Mouse (Mus musculus): ENCODE measurements at regions not wholly inside any gene's neighbourhood (a gene's known extent, or its start where the extent isn't known, plus 50 kb on each side); places are given as distances from the start of the nearest gene placed in this dataset.
"Not testable (repeated sequence)": the region's sequence is repeated elsewhere in the genome, so short reads cannot be mapped to it uniquely, and the experiment has no call there.

DNA sequence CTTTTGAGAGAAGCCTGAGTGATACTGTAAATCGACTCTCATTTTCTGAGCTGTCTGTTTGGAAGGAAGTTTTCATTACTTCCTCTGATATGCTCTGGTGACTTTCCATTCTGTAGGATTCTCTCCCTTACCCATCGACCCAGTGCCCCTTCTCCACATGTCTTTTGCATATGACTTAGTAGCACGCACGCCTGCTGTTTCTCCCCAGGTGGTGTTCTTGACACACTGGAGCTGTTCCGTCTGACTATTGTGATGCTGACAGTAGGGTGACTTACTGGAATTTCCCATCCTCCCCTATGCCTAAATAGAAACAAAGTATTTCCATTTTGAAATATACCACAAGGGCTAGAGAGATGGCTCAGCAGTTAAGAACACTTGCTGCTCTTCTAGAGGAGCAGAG is 125.0 kb upstream of the Dpp6 start:
- no peaks in the 10 kb centered on the region for H3K36me3 ChIP-seq (ENCODE audit: insufficient read depth, low read length)
- ATAC-seq (ENCODE audit: low FRiP score) (no peak), DNase-seq (ENCODE audit: low spot score) (no peak)
- H3K4me1 ChIP-seq (ENCODE audit: insufficient read depth, low read length), result no peaks in the 10 kb centered on the region
- no peak overlapping the region for H3K4me3 ChIP-seq (ENCODE audit: low read depth, low read length)
- no peaks in the 10 kb centered on the region for H3K27me3 ChIP-seq (ENCODE audit: insufficient read depth, low read length)
- H3K9me3 ChIP-seq (ENCODE audit: low read length), result no peaks in the 10 kb centered on the region
- no peak overlapping the region for H3K4me2 ChIP-seq (ENCODE audit: low read depth, low read length, poor library complexity, severe bottlenecking)
- no peak for TF ChIP-seq CTCF (IDR thresholded peaks at IDR 0.05)
- 25% methylated on average over 5 of the region's 5 CpGs for WGBS
- H3K27ac ChIP-seq (ENCODE audit: low read depth, low read length), result no peak overlapping the region
- H3K9ac ChIP-seq (replicated peaks; ENCODE audit: low read length, poor library complexity, severe bottlenecking), result no peak overlapping the region

DNA sequence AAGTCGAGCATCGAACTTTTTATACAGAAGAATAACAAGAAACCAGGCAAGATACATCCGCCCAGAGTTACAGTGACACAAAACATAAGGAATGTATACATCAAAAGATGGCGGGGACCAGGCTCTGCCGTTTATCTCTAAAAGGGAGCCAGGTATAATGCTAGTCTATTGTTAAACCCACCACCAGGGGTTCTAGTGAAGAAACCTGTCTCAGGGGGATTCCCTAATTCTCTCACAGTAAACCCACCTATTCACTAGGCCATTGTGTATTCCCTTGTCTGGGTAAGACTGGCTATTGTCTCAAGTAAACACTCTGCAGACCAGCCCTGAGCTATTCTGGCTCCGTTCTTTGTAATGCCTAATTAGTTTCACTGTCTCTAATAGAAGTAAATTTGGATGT is 113.4 kb upstream of the Dpp6 start:
- H3K4me1 ChIP-seq (ENCODE audit: insufficient read depth, low read length); ATAC-seq (ENCODE audit: low FRiP score); DNase-seq (ENCODE audit: low spot score); H3K4me3 ChIP-seq (ENCODE audit: low read depth, low read length); H3K36me3 ChIP-seq (ENCODE audit: insufficient read depth, low read length); H3K27ac ChIP-seq (ENCODE audit: low read depth, low read length); H3K27me3 ChIP-seq (ENCODE audit: insufficient read depth, low read length); H3K9me3 ChIP-seq (ENCODE audit: low read length); H3K4me2 ChIP-seq (ENCODE audit: low read depth, low read length, poor library complexity, severe bottlenecking); H3K9ac ChIP-seq (replicated peaks; ENCODE audit: low read length, poor library complexity, severe bottlenecking): not testable (repeated sequence)
- WGBS, result 64% methylated on average over 6 of the region's 6 CpGs

DNA sequence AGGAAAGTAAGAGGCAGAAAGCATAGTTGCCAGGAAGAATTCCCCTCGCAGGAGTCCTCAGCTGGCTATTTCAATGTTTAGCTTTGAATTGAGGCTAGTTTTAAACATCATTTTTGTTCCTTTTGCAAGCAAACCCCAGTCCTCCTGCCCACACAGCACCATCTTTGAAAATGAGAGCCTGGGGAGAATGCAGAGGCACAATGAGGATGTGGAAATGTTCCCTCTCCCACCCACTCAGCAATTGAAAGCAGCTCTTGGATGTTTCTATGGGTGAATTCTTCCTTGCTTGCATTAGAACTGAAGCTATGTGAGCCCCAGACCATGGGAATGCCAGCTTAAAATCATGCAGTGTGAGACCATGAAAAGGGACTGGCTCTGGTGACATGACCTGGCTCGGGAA is 109.3 kb upstream of the Dpp6 start:
- no peak for TF ChIP-seq CTCF (IDR thresholded peaks at IDR 0.05)

DNA sequence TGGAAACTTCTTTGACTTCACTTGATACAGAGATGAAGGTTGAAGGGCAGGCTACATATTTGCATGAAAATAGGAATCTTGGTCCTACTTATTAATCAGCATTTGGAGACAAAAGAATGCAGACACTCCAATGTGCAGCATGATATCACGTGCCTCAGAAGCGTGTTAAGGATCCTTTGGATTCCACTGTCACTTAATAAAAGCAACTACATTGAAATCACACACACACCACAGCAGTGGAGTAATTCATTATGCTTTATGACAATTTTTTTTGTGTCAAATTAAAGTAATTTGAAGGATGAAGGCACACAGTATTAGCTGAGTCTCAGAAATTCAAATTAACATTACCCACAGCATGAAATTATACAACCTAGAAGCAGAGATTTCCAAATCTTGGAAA is 92.5 kb upstream of the Dpp6 start:
- no peaks in the 10 kb centered on the region for H3K27me3 ChIP-seq (ENCODE audit: insufficient read depth, low read length)
- no peaks in the 10 kb centered on the region for H3K9me3 ChIP-seq (ENCODE audit: low read length)
- WGBS, result 69% methylated on average over 2 of the region's 2 CpGs
- no peak for ATAC-seq (ENCODE audit: low FRiP score)
- no peaks in the 10 kb centered on the region for H3K4me1 ChIP-seq (ENCODE audit: insufficient read depth, low read length)
- no peak for DNase-seq (ENCODE audit: low spot score)
- H3K36me3 ChIP-seq (ENCODE audit: insufficient read depth, low read length), result no peaks in the 10 kb centered on the region
- H3K4me3 ChIP-seq (ENCODE audit: low read depth, low read length), result no peak overlapping the region
- no peak overlapping the region for H3K27ac ChIP-seq (ENCODE audit: low read depth, low read length)
- H3K4me2 ChIP-seq (ENCODE audit: low read depth, low read length, poor library complexity, severe bottlenecking), result no peak overlapping the region
- TF ChIP-seq CTCF (IDR thresholded peaks at IDR 0.05), result no peak
- no peak overlapping the region for H3K9ac ChIP-seq (replicated peaks; ENCODE audit: low read length, poor library complexity, severe bottlenecking)

More for the DNA sequence above, 109.3 kb upstream of the Dpp6 start:
- no peak for DNase-seq (ENCODE audit: low spot score)
- Histone ChIP-seq H3K4me2 (ENCODE audit: low read depth, low read length, poor library complexity, severe bottlenecking) (no peak overlapping the region), H3K36me3 (ENCODE audit: insufficient read depth, low read length) (no peaks in the 10 kb centered on the region), H3K9ac (replicated peaks; ENCODE audit: low read length, poor library complexity, severe bottlenecking) (no peak overlapping the region), H3K27me3 (ENCODE audit: insufficient read depth, low read length) (no peaks in the 10 kb centered on the region), H3K4me1 (ENCODE audit: insufficient read depth, low read length) (no peaks in the 10 kb centered on the region), H3K9me3 (ENCODE audit: low read length) (no peaks in the 10 kb centered on the region), H3K4me3 (ENCODE audit: low read depth, low read length) (no peak overlapping the region), H3K27ac (ENCODE audit: low read depth, low read length) (no peak overlapping the region)
- ATAC-seq (ENCODE audit: low FRiP score), result no peak
- WGBS, result 67% methylated on average over 2 of the region's 2 CpGs

DNA sequence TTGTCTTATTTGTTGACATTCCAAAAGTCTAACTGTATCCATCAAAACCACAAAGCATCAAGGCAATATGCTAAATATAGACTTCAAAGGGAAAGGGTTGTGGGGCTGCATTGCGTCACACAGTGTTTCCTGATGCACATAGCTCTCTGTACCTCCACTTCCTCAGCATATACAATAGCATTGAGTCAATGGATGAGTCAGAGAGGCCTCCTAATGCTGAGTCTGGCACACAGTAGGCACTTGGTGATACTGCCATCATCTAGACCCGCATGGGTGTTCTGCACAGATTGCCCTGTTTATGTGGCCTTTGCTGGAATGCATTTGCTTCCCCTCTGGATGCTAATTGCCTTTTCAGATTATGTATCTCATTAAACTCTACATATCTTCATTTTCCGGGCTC is 91.0 kb upstream of the Dpp6 start:
- H3K27me3 ChIP-seq (ENCODE audit: insufficient read depth, low read length), result no peaks in the 10 kb centered on the region
- no peak overlapping the region for H3K27ac ChIP-seq (ENCODE audit: low read depth, low read length)
- TF ChIP-seq CTCF (IDR thresholded peaks at IDR 0.05), result no peak
- DNase-seq (ENCODE audit: low spot score), result no peak
- H3K9me3 ChIP-seq (ENCODE audit: low read length), result no peaks in the 10 kb centered on the region
- no peak overlapping the region for H3K4me2 ChIP-seq (ENCODE audit: low read depth, low read length, poor library complexity, severe bottlenecking)
- no peak overlapping the region for H3K9ac ChIP-seq (replicated peaks; ENCODE audit: low read length, poor library complexity, severe bottlenecking)
- H3K4me1 ChIP-seq (ENCODE audit: insufficient read depth, low read length), result no peaks in the 10 kb centered on the region
- H3K36me3 ChIP-seq (ENCODE audit: insufficient read depth, low read length), result no peaks in the 10 kb centered on the region
- ATAC-seq (ENCODE audit: low FRiP score), result no peak
- no peak overlapping the region for H3K4me3 ChIP-seq (ENCODE audit: low read depth, low read length)
- WGBS, result 86% methylated on average over 3 of the region's 3 CpGs

DNA sequence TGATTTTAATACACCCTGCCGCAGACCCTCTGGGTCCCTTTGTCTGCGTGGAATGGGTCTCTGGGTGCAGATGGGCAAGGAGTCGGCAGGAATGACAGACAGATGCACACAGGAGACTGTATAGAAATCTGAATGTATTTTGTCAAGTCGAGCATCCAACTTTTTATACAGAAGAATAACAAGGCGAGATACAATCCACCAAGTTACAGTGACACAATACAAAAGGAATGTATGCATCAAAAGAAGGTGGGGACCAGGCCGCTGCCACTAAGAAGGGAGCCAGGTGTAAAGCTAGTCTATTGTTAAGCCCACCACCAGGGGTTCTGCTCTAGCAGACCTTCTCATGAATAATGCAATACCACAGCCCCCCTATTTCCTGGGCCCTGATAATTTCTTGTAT is 65.8 kb upstream of the Dpp6 start:
- H3K4me2 ChIP-seq (ENCODE audit: low read depth, low read length, poor library complexity, severe bottlenecking); H3K27ac ChIP-seq (ENCODE audit: low read depth, low read length); H3K4me1 ChIP-seq (ENCODE audit: insufficient read depth, low read length); H3K36me3 ChIP-seq (ENCODE audit: insufficient read depth, low read length); DNase-seq (ENCODE audit: low spot score); H3K9ac ChIP-seq (replicated peaks; ENCODE audit: low read length, poor library complexity, severe bottlenecking); ATAC-seq (ENCODE audit: low FRiP score); H3K9me3 ChIP-seq (ENCODE audit: low read length); H3K4me3 ChIP-seq (ENCODE audit: low read depth, low read length); H3K27me3 ChIP-seq (ENCODE audit: insufficient read depth, low read length): not testable (repeated sequence)
- 69% methylated on average over 6 of the region's 6 CpGs for WGBS

DNA sequence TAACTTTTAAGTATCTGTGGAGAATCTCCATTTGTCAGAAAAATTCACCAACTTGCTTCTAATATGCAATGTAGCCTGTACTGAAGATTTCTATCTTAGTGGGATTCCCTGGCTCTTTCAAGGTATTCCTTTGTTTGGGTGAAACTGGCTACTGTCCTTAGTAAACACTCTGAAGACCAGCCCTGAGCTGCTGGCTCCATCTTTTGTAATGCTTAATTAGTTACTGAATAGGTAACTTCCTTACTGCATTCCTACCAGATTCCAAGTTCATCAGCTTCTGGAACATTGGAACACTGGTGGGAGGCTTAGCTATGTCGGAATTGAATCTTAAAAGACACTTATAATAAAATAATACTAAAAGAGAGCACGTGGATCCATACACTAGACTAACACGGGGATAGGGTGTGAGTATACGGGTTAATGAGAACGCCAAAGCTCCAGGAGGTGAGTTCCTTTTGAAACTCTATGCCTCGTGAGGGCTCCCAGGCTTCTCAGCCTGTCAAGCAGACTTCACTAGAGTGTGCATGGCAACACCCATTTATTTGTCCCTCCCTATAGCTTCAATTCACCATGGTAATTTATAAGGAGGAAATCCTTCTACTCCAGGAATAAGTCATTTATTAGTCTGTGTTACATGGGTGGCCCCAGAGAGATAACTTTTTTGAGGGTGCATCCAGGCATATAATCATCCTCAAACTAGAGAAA is 65.2 kb upstream of the Dpp6 start:
- H3K36me3 ChIP-seq (ENCODE audit: insufficient read depth, low read length); H3K9ac ChIP-seq (replicated peaks; ENCODE audit: low read length, poor library complexity, severe bottlenecking); H3K4me2 ChIP-seq (ENCODE audit: low read depth, low read length, poor library complexity, severe bottlenecking); DNase-seq (ENCODE audit: low spot score); H3K27ac ChIP-seq (ENCODE audit: low read depth, low read length); H3K4me3 ChIP-seq (ENCODE audit: low read depth, low read length); ATAC-seq (ENCODE audit: low FRiP score); H3K9me3 ChIP-seq (ENCODE audit: low read length); H3K27me3 ChIP-seq (ENCODE audit: insufficient read depth, low read length); H3K4me1 ChIP-seq (ENCODE audit: insufficient read depth, low read length): not testable (repeated sequence)
- WGBS, result 54% methylated on average over 6 of the region's 6 CpGs

DNA sequence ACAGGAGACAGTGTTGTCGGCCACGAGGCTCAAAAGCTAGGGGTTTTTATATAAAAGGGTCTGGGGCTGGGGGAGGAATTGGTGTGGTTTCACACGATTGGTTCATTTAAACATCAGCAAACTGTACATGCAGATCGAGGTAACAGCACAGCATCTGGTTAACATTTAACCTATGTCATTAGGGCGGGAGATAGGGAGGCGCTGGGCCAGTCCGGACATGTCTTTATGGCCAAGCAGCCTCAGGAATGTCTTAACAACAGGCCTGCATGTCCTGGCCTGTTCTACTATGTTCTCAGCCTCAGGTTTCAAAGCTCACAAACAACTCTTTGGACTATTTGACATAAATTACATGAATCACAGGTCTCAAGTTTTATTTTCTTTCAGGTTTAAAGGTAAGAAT is 62.9 kb upstream of the Dpp6 start:
- H3K9me3 ChIP-seq (ENCODE audit: low read length); H3K4me2 ChIP-seq (ENCODE audit: low read depth, low read length, poor library complexity, severe bottlenecking); H3K36me3 ChIP-seq (ENCODE audit: insufficient read depth, low read length); DNase-seq (ENCODE audit: low spot score); H3K27me3 ChIP-seq (ENCODE audit: insufficient read depth, low read length); H3K27ac ChIP-seq (ENCODE audit: low read depth, low read length); H3K4me1 ChIP-seq (ENCODE audit: insufficient read depth, low read length); ATAC-seq (ENCODE audit: low FRiP score); H3K4me3 ChIP-seq (ENCODE audit: low read depth, low read length); H3K9ac ChIP-seq (replicated peaks; ENCODE audit: low read length, poor library complexity, severe bottlenecking): not testable (repeated sequence)
- 90% methylated on average over 7 of the region's 7 CpGs for WGBS

Measured in midbrain, postnatal 0 days (tissue).